Mouse (Mus musculus) forebrain, embryonic 16.5 days (tissue): ENCODE measurements at regions not wholly inside any gene's neighbourhood (a gene's known extent, or its start where the extent isn't known, plus 50 kb on each side); places are given as distances from the start of the nearest gene placed in this dataset.

Experiments used
- ATAC-seq: fragments of 200-750 bp; cut with Nextera tagmentation; 2 replicates; pipeline ENCODE4 v1.8.0; 2017; ENCODE audit warnings: mild to moderate bottlenecking, moderate library complexity
- H3K27ac ChIP-seq: fragments of 300-500 bp; sonication (generic); 2 replicates; pipeline ENCODE4 v1.5.1; 2014; ENCODE audit warnings: low read length, control low read depth
- H3K27me3 ChIP-seq: fragments of 300-500 bp; sonication (generic); replicated peaks from 2 replicates; pipeline ENCODE4 v1.6.1; 2014; ENCODE audit warnings: low read length; ENCODE audit not compliant: control insufficient read depth, insufficient read depth
- H3K36me3 ChIP-seq: fragments of 300-500 bp; sonication (generic); 2 replicates; pipeline ENCODE4 v1.6.1; 2014; ENCODE audit not compliant: control insufficient read depth, insufficient read depth
- H3K4me1 ChIP-seq: fragments of 300-500 bp; sonication (generic); replicated peaks from 2 replicates; pipeline ENCODE4 v1.6.1; 2014; ENCODE audit warnings: low read length; ENCODE audit not compliant: control insufficient read depth, insufficient read depth
- H3K4me2 ChIP-seq: fragments of 300-500 bp; sonication (generic); 2 replicates; pipeline ENCODE4 v1.6.1; 2014; ENCODE audit warnings: mild to moderate bottlenecking, low read length, control low read depth
- H3K4me3 ChIP-seq: fragments of 300-500 bp; sonication (generic); replicated peaks from 2 replicates; pipeline ENCODE4 v1.5.1; 2014; ENCODE audit warnings: mild to moderate bottlenecking, low read length, control low read depth
- H3K9ac ChIP-seq: fragments of 300-500 bp; sonication (generic); replicated peaks from 2 replicates; pipeline ENCODE4 v1.6.1; 2014; ENCODE audit warnings: low read depth, low read length, control low read depth
- H3K9me3 ChIP-seq: fragments of 300-500 bp; sonication (generic); 2 replicates; pipeline ENCODE4 v1.6.1; 2016; ENCODE audit warnings: low read length; ENCODE audit not compliant: control insufficient read depth
- WGBS: fragments of 180-500 bp; shearing (Covaris S2); extraction: QIAGEN DNeasy Blood & Tissue Kit; methylation state at CpG from one replicate; pipeline ENCODE4 v1.1.7; 2014; 5-methylcytosine and 5-hydroxymethylcytosine counted together

DNA sequence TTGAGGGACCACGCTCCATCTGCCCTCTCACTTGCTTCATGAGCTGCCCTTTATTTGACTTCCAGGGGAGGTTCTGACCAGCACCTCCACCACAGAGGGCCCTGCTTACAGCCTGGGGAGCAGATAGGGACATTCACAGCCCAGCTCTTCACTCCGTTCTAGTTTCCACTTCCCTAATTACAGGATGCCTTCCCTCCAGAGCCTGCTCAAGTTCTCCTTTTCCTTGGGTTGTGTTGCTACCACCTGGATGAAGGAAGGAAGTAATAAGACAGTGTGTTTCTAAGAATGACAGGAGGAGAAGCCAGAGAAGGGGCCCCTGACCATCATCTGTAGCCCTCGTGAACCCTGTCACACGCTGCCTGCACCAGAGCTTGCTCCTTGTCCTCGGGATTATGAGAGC lies 152.1 kb downstream of the Maf start:
- H3K4me3 ChIP-seq = no peak overlapping the region
- H3K9ac ChIP-seq = no peak overlapping the region
- H3K27ac ChIP-seq = no peak overlapping the region
- H3K27me3 ChIP-seq = no peaks in the 10 kb centered on the region
- no peak overlapping the region for H3K4me2 ChIP-seq
- no peaks in the 10 kb centered on the region for H3K4me1 ChIP-seq
- no peaks in the 10 kb centered on the region for H3K36me3 ChIP-seq
- ATAC-seq = no peak
- 89% methylated on average over 5 of the region's 5 CpGs for WGBS
- no peaks in the 10 kb centered on the region for H3K9me3 ChIP-seq

GRCm38 (mm10) chr8:115554185-115554584 lies 153.4 kb downstream of the Maf start:
- no peaks in the 10 kb centered on the region for H3K9me3 ChIP-seq
- WGBS = 75% methylated on average over 5 of the region's 5 CpGs
- no peaks in the 10 kb centered on the region for H3K36me3 ChIP-seq
- H3K4me3 ChIP-seq = no peak overlapping the region
- no peak overlapping the region for H3K27ac ChIP-seq
- ATAC-seq = no peak
- no peaks in the 10 kb centered on the region for H3K27me3 ChIP-seq
- H3K4me2 ChIP-seq = no peak overlapping the region
- no peak overlapping the region for H3K9ac ChIP-seq
- no peaks in the 10 kb centered on the region for H3K4me1 ChIP-seq

- Histone ChIP-seq H3K27ac (no peak overlapping the region), H3K4me3 (no peak overlapping the region), H3K9ac (no peak overlapping the region), H3K4me2 (no peak overlapping the region), H3K27me3 (no peaks in the 10 kb centered on the region), H3K4me1 (no peaks in the 10 kb centered on the region), H3K36me3 (no peaks in the 10 kb centered on the region), H3K9me3 (no peaks in the 10 kb centered on the region)
- no peak for ATAC-seq
- 73% methylated on average over 5 of the region's 5 CpGs for WGBS
These were observed 156.3 kb downstream of the Maf start for GRCm38 (mm10) chr8:115551262-115551661.

DNA sequence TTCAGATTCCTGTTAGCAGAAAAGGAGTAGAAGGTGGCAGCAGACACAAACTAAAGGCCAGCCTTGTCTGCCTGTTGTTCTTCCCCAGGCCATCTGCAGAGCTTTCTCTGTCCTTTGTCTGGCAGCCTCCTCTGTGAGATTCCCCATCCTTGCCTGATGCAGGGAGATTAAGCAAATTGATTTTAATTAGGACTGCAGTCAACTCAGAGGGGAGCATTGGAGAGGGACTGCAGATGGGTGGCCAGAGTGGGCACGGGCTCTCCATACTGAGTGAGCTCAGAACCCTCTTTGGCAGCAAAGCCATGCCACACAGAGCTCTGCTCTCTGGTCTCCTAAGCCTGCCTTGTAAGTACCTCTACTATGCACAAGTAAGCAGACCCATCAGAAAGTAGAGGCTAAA lies 158.5 kb downstream of the Maf start:
- peak; percentile 33; the same call in 1 of the 2 replicates for ATAC-seq
- H3K27ac ChIP-seq = no peak overlapping the region

DNA sequence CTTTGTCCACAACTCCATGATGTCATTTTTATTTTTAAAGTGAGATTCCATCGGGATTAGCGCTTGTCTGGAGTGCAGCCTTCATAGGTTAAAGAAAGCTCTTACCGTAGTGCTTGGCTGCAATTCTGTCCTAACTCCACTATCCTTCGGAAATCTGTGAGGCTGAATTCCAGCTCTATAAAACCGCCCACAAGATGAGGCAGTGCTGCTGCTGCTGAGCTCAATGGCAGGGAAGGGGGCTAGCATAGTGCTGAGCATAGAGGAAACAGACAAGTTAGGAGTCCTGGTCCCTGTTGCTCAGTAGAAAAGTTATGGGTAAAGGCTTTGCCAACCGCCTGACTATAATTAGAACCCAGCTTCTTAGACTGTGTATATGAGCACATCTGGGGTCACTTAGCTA lies 163.5 kb downstream of the Maf start:
- no peak for ATAC-seq
- Histone ChIP-seq H3K27ac (no peak overlapping the region), H3K9me3 (no peaks in the 10 kb centered on the region), H3K4me2 (no peak overlapping the region), H3K4me3 (no peak overlapping the region), H3K4me1 (no peaks in the 10 kb centered on the region), H3K9ac (no peak overlapping the region), H3K36me3 (no peaks in the 10 kb centered on the region), H3K27me3 (no peaks in the 10 kb centered on the region)
- 69% methylated on average over 6 of the region's 6 CpGs for WGBS

More for the DNA sequence above, 158.5 kb downstream of the Maf start:
- Histone ChIP-seq H3K9me3 (no peaks in the 10 kb centered on the region), H3K27me3 (no peaks in the 10 kb centered on the region), H3K36me3 (no peaks in the 10 kb centered on the region), H3K4me2 (no peak overlapping the region), H3K4me3 (no peak overlapping the region), H3K9ac (no peak overlapping the region), H3K4me1 (no peaks in the 10 kb centered on the region)
- WGBS = 5% methylated on average over 1 of the region's 1 CpGs

GRCm38 (mm10) chr8:115542935-115543334 lies 164.7 kb downstream of the Maf start:
- no peak overlapping the region for H3K4me2 ChIP-seq
- no peaks in the 10 kb centered on the region for H3K9me3 ChIP-seq
- no peaks in the 10 kb centered on the region for H3K27me3 ChIP-seq
- no peak overlapping the region for H3K4me3 ChIP-seq
- WGBS = 91% methylated on average over 3 of the region's 3 CpGs
- H3K36me3 ChIP-seq = no peaks in the 10 kb centered on the region
- ATAC-seq = no peak
- no peak overlapping the region for H3K27ac ChIP-seq
- H3K9ac ChIP-seq = no peak overlapping the region
- H3K4me1 ChIP-seq = peaks cover under 1% of the 10 kb centered on the region

- Histone ChIP-seq H3K27ac (no peak overlapping the region), H3K4me2 (no peak overlapping the region), H3K4me1 (peaks cover 6% of the 10 kb centered on the region), H3K4me3 (no peak overlapping the region), H3K36me3 (no peaks in the 10 kb centered on the region), H3K9me3 (no peaks in the 10 kb centered on the region), H3K27me3 (no peaks in the 10 kb centered on the region), H3K9ac (no peak overlapping the region)
- WGBS = 71% methylated on average over 9 of the region's 9 CpGs
- ATAC-seq = no peak
These were observed 168.0 kb downstream of the Maf start for GRCm38 (mm10) chr8:115539600-115539999.

GRCm38 (mm10) chr8:115538236-115538635 lies 169.4 kb downstream of the Maf start:
- no peaks in the 10 kb centered on the region for H3K9me3 ChIP-seq
- H3K9ac ChIP-seq = no peak overlapping the region
- H3K4me3 ChIP-seq = no peak overlapping the region
- no peak overlapping the region for H3K4me2 ChIP-seq
- ATAC-seq = no peak
- H3K27me3 ChIP-seq = no peaks in the 10 kb centered on the region
- 89% methylated on average over 4 of the region's 4 CpGs for WGBS
- H3K27ac ChIP-seq = no peak overlapping the region
- H3K4me1 ChIP-seq = peaks cover 6% of the 10 kb centered on the region
- H3K36me3 ChIP-seq = no peaks in the 10 kb centered on the region

GRCm38 (mm10) chr8:115537761-115538160 lies 169.8 kb downstream of the Maf start:
- WGBS = 10% methylated on average over 5 of the region's 5 CpGs
- Histone ChIP-seq H3K4me1 (peaks cover 6% of the 10 kb centered on the region), H3K4me2 (no peak overlapping the region), H3K9me3 (no peaks in the 10 kb centered on the region), H3K9ac (no peak overlapping the region), H3K4me3 (no peak overlapping the region), H3K27ac (no peak overlapping the region), H3K27me3 (no peaks in the 10 kb centered on the region), H3K36me3 (no peaks in the 10 kb centered on the region)
- peak; percentile 26; the same call in 1 of the 2 replicates for ATAC-seq
